Mouse (Mus musculus): ENCODE data around the gene Nrxn3. TPM values are rescaled to one million over a fixed set of nuclear protein-coding genes. Genes with fewer than 3 reads are reported as not detected.
A peak's percentile ranks its signal among the peaks of the same experiment; 100 is the strongest.

Gene Nrxn3
- polyA plus RNA-seq, 1 experiment from 2014 or later = 87.0 TPM

- H3K36me3 ChIP-seq (ENCODE audit: control insufficient read depth, insufficient read depth, low read length) = no peaks in the 10 kb centered on the region
- no peak overlapping the region for H3K9ac ChIP-seq (ENCODE audit: low read depth, low read length)
- 40% methylated on average over 1 of the region's 1 CpGs for WGBS
- no peaks in the 10 kb centered on the region for H3K4me1 ChIP-seq (ENCODE audit: control insufficient read depth, insufficient read depth, low read length)
- H3K4me3 ChIP-seq (ENCODE audit: low read depth, low read length) = no peak overlapping the region
- H3K27ac ChIP-seq (ENCODE audit: low read length) = no peak overlapping the region
- no peaks in the 10 kb centered on the region for H3K9me3 ChIP-seq (replicated peaks; ENCODE audit: control insufficient read depth, low read length, poor library complexity, severe bottlenecking)
- ATAC-seq = no peak
- H3K27me3 ChIP-seq (ENCODE audit: control insufficient read depth, insufficient read depth, low read depth, low read length) = no peaks in the 10 kb centered on the region
- no peak overlapping the region for H3K4me2 ChIP-seq (ENCODE audit: low read length)
These were observed 589.9 kb downstream of the Nrxn3 start for GRCm38 (mm10) chr12:89312586-89312985.

GRCm38 (mm10) chr12:89325864-89326560, 603.3 kb downstream of the Nrxn3 start:
- H3K9me3 ChIP-seq (replicated peaks; ENCODE audit: control insufficient read depth, low read length, poor library complexity, severe bottlenecking) = no peaks in the 10 kb centered on the region
- WGBS = 55% methylated on average over 8 of the region's 8 CpGs
- no peak for ATAC-seq
- H3K4me2 ChIP-seq (ENCODE audit: low read length) = no peak overlapping the region
- H3K36me3 ChIP-seq (ENCODE audit: control insufficient read depth, insufficient read depth, low read length) = no peaks in the 10 kb centered on the region
- H3K4me3 ChIP-seq (ENCODE audit: low read depth, low read length) = no peak overlapping the region
- no peak overlapping the region for H3K27ac ChIP-seq (ENCODE audit: low read length)
- H3K4me1 ChIP-seq (ENCODE audit: control insufficient read depth, insufficient read depth, low read length) = no peaks in the 10 kb centered on the region
- H3K27me3 ChIP-seq (ENCODE audit: control insufficient read depth, insufficient read depth, low read depth, low read length) = no peaks in the 10 kb centered on the region
- H3K9ac ChIP-seq (ENCODE audit: low read depth, low read length) = no peak overlapping the region

GRCm38 (mm10) chr12:89331474-89332263, 609.0 kb downstream of the Nrxn3 start:
- no peak overlapping the region for H3K4me3 ChIP-seq (ENCODE audit: low read depth, low read length)
- no peak overlapping the region for H3K4me2 ChIP-seq (ENCODE audit: low read length)
- no peaks in the 10 kb centered on the region for H3K27me3 ChIP-seq (ENCODE audit: control insufficient read depth, insufficient read depth, low read depth, low read length)
- no peaks in the 10 kb centered on the region for H3K4me1 ChIP-seq (ENCODE audit: control insufficient read depth, insufficient read depth, low read length)
- 91% methylated on average over 3 of the region's 3 CpGs for WGBS
- H3K36me3 ChIP-seq (ENCODE audit: control insufficient read depth, insufficient read depth, low read length) = no peaks in the 10 kb centered on the region
- ATAC-seq = no peak
- no peak overlapping the region for H3K9ac ChIP-seq (ENCODE audit: low read depth, low read length)
- H3K27ac ChIP-seq (ENCODE audit: low read length) = no peak overlapping the region
- H3K9me3 ChIP-seq (replicated peaks; ENCODE audit: control insufficient read depth, low read length, poor library complexity, severe bottlenecking) = no peaks in the 10 kb centered on the region

- H3K27ac ChIP-seq (ENCODE audit: low read length) = no peak overlapping the region
- no peaks in the 10 kb centered on the region for H3K27me3 ChIP-seq (ENCODE audit: control insufficient read depth, insufficient read depth, low read depth, low read length)
- H3K9ac ChIP-seq (ENCODE audit: low read depth, low read length) = no peak overlapping the region
- no peak overlapping the region for H3K4me3 ChIP-seq (ENCODE audit: low read depth, low read length)
- no peaks in the 10 kb centered on the region for H3K4me1 ChIP-seq (ENCODE audit: control insufficient read depth, insufficient read depth, low read length)
- H3K36me3 ChIP-seq (ENCODE audit: control insufficient read depth, insufficient read depth, low read length) = no peaks in the 10 kb centered on the region
- WGBS = 87% methylated on average over 5 of the region's 5 CpGs
- no peaks in the 10 kb centered on the region for H3K9me3 ChIP-seq (replicated peaks; ENCODE audit: control insufficient read depth, low read length, poor library complexity, severe bottlenecking)
- no peak overlapping the region for H3K4me2 ChIP-seq (ENCODE audit: low read length)
- ATAC-seq = no peak
These were observed 610.8 kb downstream of the Nrxn3 start for GRCm38 (mm10) chr12:89333486-89333885.

GRCm38 (mm10) chr12:89364850-89365249, 642.2 kb downstream of the Nrxn3 start:
- H3K9me3 ChIP-seq (replicated peaks; ENCODE audit: control insufficient read depth, low read length, poor library complexity, severe bottlenecking) = no peaks in the 10 kb centered on the region
- H3K27ac ChIP-seq (ENCODE audit: low read length) = no peak overlapping the region
- no peak overlapping the region for H3K9ac ChIP-seq (ENCODE audit: low read depth, low read length)
- no peaks in the 10 kb centered on the region for H3K27me3 ChIP-seq (ENCODE audit: control insufficient read depth, insufficient read depth, low read depth, low read length)
- no peaks in the 10 kb centered on the region for H3K4me1 ChIP-seq (ENCODE audit: control insufficient read depth, insufficient read depth, low read length)
- H3K4me3 ChIP-seq (ENCODE audit: low read depth, low read length) = no peak overlapping the region
- H3K4me2 ChIP-seq (ENCODE audit: low read length) = no peak overlapping the region
- no peaks in the 10 kb centered on the region for H3K36me3 ChIP-seq (ENCODE audit: control insufficient read depth, insufficient read depth, low read length)
- ATAC-seq = no peak
- 75% methylated on average over 4 of the region's 4 CpGs for WGBS

- ATAC-seq = no peak
- Histone ChIP-seq H3K4me2 (ENCODE audit: low read length) (no peak overlapping the region), H3K4me3 (ENCODE audit: low read depth, low read length) (no peak overlapping the region), H3K9me3 (replicated peaks; ENCODE audit: control insufficient read depth, low read length, poor library complexity, severe bottlenecking) (no peaks in the 10 kb centered on the region), H3K9ac (ENCODE audit: low read depth, low read length) (no peak overlapping the region), H3K4me1 (ENCODE audit: control insufficient read depth, insufficient read depth, low read length) (no peaks in the 10 kb centered on the region), H3K27me3 (ENCODE audit: control insufficient read depth, insufficient read depth, low read depth, low read length) (no peaks in the 10 kb centered on the region), H3K27ac (ENCODE audit: low read length) (no peak overlapping the region), H3K36me3 (ENCODE audit: control insufficient read depth, insufficient read depth, low read length) (no peaks in the 10 kb centered on the region)
- 29% methylated on average over 1 of the region's 1 CpGs for WGBS
These were observed 647.3 kb downstream of the Nrxn3 start for GRCm38 (mm10) chr12:89369939-89370338.

DNA sequence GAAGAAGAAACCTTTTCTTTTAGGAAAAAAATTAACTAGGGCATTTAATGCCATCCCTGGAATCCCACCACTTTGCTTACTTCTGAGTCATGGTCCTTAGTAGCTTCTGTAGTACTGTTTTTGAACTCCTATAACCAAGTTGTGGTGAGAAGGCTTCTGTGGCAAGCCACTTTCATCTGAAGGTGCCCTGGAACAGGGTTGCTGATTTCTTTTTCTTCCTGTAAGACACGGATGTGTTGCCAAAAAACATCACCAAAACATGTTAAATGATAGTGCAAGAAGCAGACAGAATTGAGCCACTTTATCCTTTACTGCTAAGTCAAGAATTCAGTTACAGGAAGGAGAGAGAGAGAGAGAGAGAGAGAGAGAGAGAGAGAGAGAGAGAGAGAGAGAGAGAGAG, 653.9 kb downstream of the Nrxn3 start:
- no peaks in the 10 kb centered on the region for H3K36me3 ChIP-seq (ENCODE audit: control insufficient read depth, insufficient read depth, low read length)
- H3K4me2 ChIP-seq (ENCODE audit: low read length) = no peak overlapping the region
- H3K9me3 ChIP-seq (replicated peaks; ENCODE audit: control insufficient read depth, low read length, poor library complexity, severe bottlenecking) = no peaks in the 10 kb centered on the region
- no peak for ATAC-seq
- H3K27me3 ChIP-seq (ENCODE audit: control insufficient read depth, insufficient read depth, low read depth, low read length) = no peaks in the 10 kb centered on the region
- H3K9ac ChIP-seq (ENCODE audit: low read depth, low read length) = no peak overlapping the region
- WGBS = 62% methylated on average over 1 of the region's 1 CpGs
- H3K27ac ChIP-seq (ENCODE audit: low read length) = peak overlapping the region; percentile 65
- no peak overlapping the region for H3K4me3 ChIP-seq (ENCODE audit: low read depth, low read length)
- peaks cover 9% of the 10 kb centered on the region for H3K4me1 ChIP-seq (ENCODE audit: control insufficient read depth, insufficient read depth, low read length)

DNA sequence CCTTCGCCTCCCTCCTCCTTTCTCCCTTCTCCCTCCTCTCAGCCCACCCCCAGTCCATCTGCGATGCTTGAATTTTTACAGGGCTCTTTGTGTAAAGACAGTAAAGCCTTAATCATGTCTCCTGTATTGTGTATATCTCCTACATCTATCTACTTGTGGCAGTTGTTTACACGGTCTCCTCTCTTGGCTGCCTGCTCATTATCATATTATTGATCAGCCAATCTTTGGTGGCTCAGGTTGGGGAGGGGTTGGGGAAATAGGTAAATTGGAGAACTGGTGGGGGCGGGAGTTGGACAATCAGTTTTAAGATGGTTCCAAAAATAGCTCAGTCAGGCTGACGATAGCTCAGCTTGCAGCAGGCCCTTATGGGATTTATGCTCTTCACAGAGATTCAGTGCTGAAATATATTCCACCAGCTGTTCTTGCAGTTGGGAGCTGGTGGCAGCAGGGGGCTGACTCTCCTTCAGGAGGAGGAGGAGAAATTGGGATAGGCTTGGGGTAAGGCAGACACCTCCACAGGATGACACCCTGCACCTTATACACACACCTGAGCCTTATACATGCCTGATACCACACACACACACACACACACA, 654.5 kb downstream of the Nrxn3 start:
- Histone ChIP-seq H3K36me3 (ENCODE audit: control insufficient read depth, insufficient read depth, low read length) (no peaks in the 10 kb centered on the region), H3K9me3 (replicated peaks; ENCODE audit: control insufficient read depth, low read length, poor library complexity, severe bottlenecking) (no peaks in the 10 kb centered on the region), H3K27me3 (ENCODE audit: control insufficient read depth, insufficient read depth, low read depth, low read length) (no peaks in the 10 kb centered on the region), H3K4me2 (ENCODE audit: low read length) (no peak overlapping the region), H3K9ac (ENCODE audit: low read depth, low read length) (no peak overlapping the region), H3K27ac (ENCODE audit: low read length) (peak overlapping the region; percentile 65), H3K4me3 (ENCODE audit: low read depth, low read length) (no peak overlapping the region), H3K4me1 (ENCODE audit: control insufficient read depth, insufficient read depth, low read length) (peaks cover 9% of the 10 kb centered on the region)
- WGBS = 40% methylated on average over 5 of the region's 5 CpGs
- peak; percentile 90 for ATAC-seq

DNA sequence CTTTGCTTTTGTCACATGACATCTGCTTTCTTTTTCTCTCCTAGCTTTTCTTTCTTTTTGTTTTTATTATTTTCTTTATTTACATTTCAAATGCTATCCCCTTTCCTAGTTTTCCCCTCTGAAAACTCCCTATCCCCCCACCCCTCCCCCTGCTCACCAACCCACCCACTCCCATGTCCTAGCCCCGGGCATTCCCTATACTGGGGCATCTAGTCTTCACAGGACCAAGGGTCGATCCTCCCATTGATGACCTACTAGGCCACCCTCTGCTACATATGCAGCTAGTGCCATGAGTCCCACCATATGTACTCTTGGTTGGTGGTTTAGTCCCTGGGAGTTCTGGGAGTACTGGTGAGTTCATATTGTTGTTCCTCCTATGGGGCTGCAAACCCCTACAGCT, 655.0 kb downstream of the Nrxn3 start:
- Histone ChIP-seq H3K9me3 (replicated peaks; ENCODE audit: control insufficient read depth, low read length, poor library complexity, severe bottlenecking) (no peaks in the 10 kb centered on the region), H3K9ac (ENCODE audit: low read depth, low read length) (no peak overlapping the region), H3K36me3 (ENCODE audit: control insufficient read depth, insufficient read depth, low read length) (no peaks in the 10 kb centered on the region), H3K27ac (ENCODE audit: low read length) (no peak overlapping the region), H3K4me2 (ENCODE audit: low read length) (no peak overlapping the region), H3K4me1 (ENCODE audit: control insufficient read depth, insufficient read depth, low read length) (peaks cover 9% of the 10 kb centered on the region), H3K4me3 (ENCODE audit: low read depth, low read length) (no peak overlapping the region), H3K27me3 (ENCODE audit: control insufficient read depth, insufficient read depth, low read depth, low read length) (no peaks in the 10 kb centered on the region)
- WGBS = 89% methylated on average over 2 of the region's 2 CpGs
- 0 out of 2 replicates have a peak, but pooled peaks have one; percentile 45 for ATAC-seq
